Mouse (Mus musculus): ENCODE results near the gene Kdm8. TPM values are rescaled to one million over a fixed set of nuclear protein-coding genes. Genes with fewer than 3 reads are reported as not detected.

The Kdm8 gene
- polyA plus RNA-seq, 1 experiment from 2014 or later: 7.7 TPM

GRCm38 (mm10) chr7:125474535-125474934 lies 30.1 kb downstream of the Kdm8 start:
- Histone ChIP-seq H3K4me2 (ENCODE audit: low read length) (no peak overlapping the region), H3K4me1 (replicated peaks; ENCODE audit: insufficient read depth, low read length) (peaks cover 29% of the 10 kb centered on the region), H3K36me3 (ENCODE audit: insufficient read depth, low read length) (peaks cover 3% of the 10 kb centered on the region; the same call in 1 of the 2 replicates), H3K9me3 (replicated peaks; ENCODE audit: low read length) (no peaks in the 10 kb centered on the region), H3K27ac (no peak overlapping the region), H3K9ac (ENCODE audit: low read depth, low read length) (no peak overlapping the region), H3K4me3 (replicated peaks; ENCODE audit: low read depth, low read length) (no peak overlapping the region), H3K27me3 (ENCODE audit: insufficient read depth, low read length) (no peaks in the 10 kb centered on the region)
- DNase-seq (ENCODE audit: low spot score): no peak
- no peak for TF ChIP-seq CTCF (IDR thresholded peaks at IDR 0.05; ENCODE audit: low read depth)
- no peak for ATAC-seq (replicated peaks; ENCODE audit: low FRiP score, low read depth)
- 84% methylated on average over 4 of the region's 4 CpGs for WGBS

GRCm38 (mm10) chr7:125475601-125476251 lies 31.2 kb downstream of the Kdm8 start:
- Histone ChIP-seq H3K27ac (peak overlapping the region; percentile 80), H3K4me3 (replicated peaks; ENCODE audit: low read depth, low read length) (no peak overlapping the region), H3K9me3 (replicated peaks; ENCODE audit: low read length) (no peaks in the 10 kb centered on the region), H3K9ac (ENCODE audit: low read depth, low read length) (no peak overlapping the region), H3K36me3 (ENCODE audit: insufficient read depth, low read length) (no peaks in the 10 kb centered on the region), H3K27me3 (ENCODE audit: insufficient read depth, low read length) (no peaks in the 10 kb centered on the region), H3K4me2 (ENCODE audit: low read length) (no peak overlapping the region), H3K4me1 (replicated peaks; ENCODE audit: insufficient read depth, low read length) (peaks cover 29% of the 10 kb centered on the region)
- ATAC-seq (replicated peaks; ENCODE audit: low FRiP score, low read depth): 0 out of 2 replicates have a peak, but pooled peaks have one; percentile 19
- 30% methylated on average over 11 of the region's 11 CpGs for WGBS
- peak; percentile 22 for DNase-seq (ENCODE audit: low spot score)
- TF ChIP-seq CTCF (IDR thresholded peaks at IDR 0.05; ENCODE audit: low read depth): no peak

- Histone ChIP-seq H3K27ac (peak overlapping the region; percentile 36; the same call in 1 of the 2 replicates), H3K9me3 (replicated peaks; ENCODE audit: low read length) (no peaks in the 10 kb centered on the region), H3K4me3 (replicated peaks; ENCODE audit: low read depth, low read length) (no peak overlapping the region), H3K4me2 (ENCODE audit: low read length) (no peak overlapping the region), H3K4me1 (replicated peaks; ENCODE audit: insufficient read depth, low read length) (peaks cover 21% of the 10 kb centered on the region), H3K9ac (ENCODE audit: low read depth, low read length) (no peak overlapping the region), H3K27me3 (ENCODE audit: insufficient read depth, low read length) (no peaks in the 10 kb centered on the region), H3K36me3 (ENCODE audit: insufficient read depth, low read length) (peaks cover 5% of the 10 kb centered on the region; the same call in 1 of the 2 replicates)
- WGBS: 61% methylated on average over 7 of the region's 7 CpGs
- DNase-seq (ENCODE audit: low spot score): peak; percentile 28
- ATAC-seq (replicated peaks; ENCODE audit: low FRiP score, low read depth): no peak; the same call in 1 of the 2 replicates
- TF ChIP-seq CTCF (IDR thresholded peaks at IDR 0.05; ENCODE audit: low read depth): no peak
Observed at GRCm38 (mm10) chr7:125478391-125478984, 34.0 kb downstream of the Kdm8 start.

GRCm38 (mm10) chr7:125480518-125480917 lies 36.0 kb downstream of the Kdm8 start:
- Histone ChIP-seq H3K4me3 (replicated peaks; ENCODE audit: low read depth, low read length) (no peak overlapping the region), H3K27ac (no peak overlapping the region), H3K36me3 (ENCODE audit: insufficient read depth, low read length) (peaks cover 16% of the 10 kb centered on the region; the same call in 1 of the 2 replicates), H3K27me3 (ENCODE audit: insufficient read depth, low read length) (no peaks in the 10 kb centered on the region), H3K9me3 (replicated peaks; ENCODE audit: low read length) (no peaks in the 10 kb centered on the region), H3K4me2 (ENCODE audit: low read length) (no peak overlapping the region), H3K4me1 (replicated peaks; ENCODE audit: insufficient read depth, low read length) (peaks cover 17% of the 10 kb centered on the region), H3K9ac (ENCODE audit: low read depth, low read length) (no peak overlapping the region)
- no peak for ATAC-seq (replicated peaks; ENCODE audit: low FRiP score, low read depth)
- WGBS: 93% methylated on average over 4 of the region's 4 CpGs
- TF ChIP-seq CTCF (IDR thresholded peaks at IDR 0.05; ENCODE audit: low read depth): no peak
- DNase-seq (ENCODE audit: low spot score): no peak

- ATAC-seq (replicated peaks; ENCODE audit: low FRiP score, low read depth) (no peak), DNase-seq (ENCODE audit: low spot score) (no peak)
- TF ChIP-seq CTCF (IDR thresholded peaks at IDR 0.05; ENCODE audit: low read depth): no peak
- H3K4me3 ChIP-seq (replicated peaks; ENCODE audit: low read depth, low read length): no peak overlapping the region
- no peak overlapping the region for H3K9ac ChIP-seq (ENCODE audit: low read depth, low read length)
- peaks cover 1% of the 10 kb centered on the region; the same call in 1 of the 2 replicates for H3K4me1 ChIP-seq (replicated peaks; ENCODE audit: insufficient read depth, low read length)
- no peak overlapping the region for H3K27ac ChIP-seq
- H3K4me2 ChIP-seq (ENCODE audit: low read length): no peak overlapping the region
- H3K27me3 ChIP-seq (ENCODE audit: insufficient read depth, low read length): no peaks in the 10 kb centered on the region
- H3K9me3 ChIP-seq (replicated peaks; ENCODE audit: low read length): no peaks in the 10 kb centered on the region
- H3K36me3 ChIP-seq (ENCODE audit: insufficient read depth, low read length): peaks cover 21% of the 10 kb centered on the region
- WGBS: 70% methylated on average over 3 of the region's 3 CpGs
Observed at GRCm38 (mm10) chr7:125482339-125482738, 37.9 kb downstream of the Kdm8 start.

DNA sequence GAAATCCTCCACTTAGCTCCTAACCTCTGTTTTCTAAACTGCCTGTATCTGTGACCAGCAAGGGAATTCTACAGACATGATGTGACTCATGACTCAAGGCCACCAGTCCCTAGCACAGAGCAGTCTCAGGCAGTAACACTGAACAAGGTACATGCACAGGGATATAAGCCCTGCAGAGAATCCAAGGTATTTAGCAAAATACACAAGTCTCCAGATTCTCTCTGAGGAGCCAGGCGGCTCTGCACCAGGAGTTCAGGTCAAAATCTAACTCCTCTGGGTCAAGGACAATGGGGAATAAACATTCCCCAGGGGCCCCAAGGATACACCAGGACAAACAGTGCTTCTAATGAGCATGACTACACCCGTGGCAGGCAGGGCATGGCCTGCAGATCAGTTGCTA lies 38.4 kb downstream of the Kdm8 start:
- Histone ChIP-seq H3K36me3 (ENCODE audit: insufficient read depth, low read length) (peaks cover 21% of the 10 kb centered on the region), H3K27ac (no peak overlapping the region), H3K27me3 (ENCODE audit: insufficient read depth, low read length) (no peaks in the 10 kb centered on the region), H3K4me3 (replicated peaks; ENCODE audit: low read depth, low read length) (no peak overlapping the region), H3K9ac (ENCODE audit: low read depth, low read length) (no peak overlapping the region), H3K4me2 (ENCODE audit: low read length) (no peak overlapping the region), H3K4me1 (replicated peaks; ENCODE audit: insufficient read depth, low read length) (no peaks in the 10 kb centered on the region), H3K9me3 (replicated peaks; ENCODE audit: low read length) (no peaks in the 10 kb centered on the region)
- TF ChIP-seq CTCF (IDR thresholded peaks at IDR 0.05; ENCODE audit: low read depth): no peak
- WGBS: 53% methylated on average over 2 of the region's 2 CpGs
- ATAC-seq (replicated peaks; ENCODE audit: low FRiP score, low read depth) (no peak), DNase-seq (ENCODE audit: low spot score) (no peak)

Data from kidney, postnatal 0 days (tissue).